Mouse (Mus musculus): ENCODE measurements around the gene Olfr1153. TPM values are rescaled to one million over a fixed set of nuclear protein-coding genes. Genes with fewer than 3 reads are reported as not detected.

Olfr1153 gene
- not detected in 2 replicates for polyA plus RNA-seq (2011; ENCODE audit: insufficient read depth, insufficient read length, low replicate concordance, missing spikeins)

DNA sequence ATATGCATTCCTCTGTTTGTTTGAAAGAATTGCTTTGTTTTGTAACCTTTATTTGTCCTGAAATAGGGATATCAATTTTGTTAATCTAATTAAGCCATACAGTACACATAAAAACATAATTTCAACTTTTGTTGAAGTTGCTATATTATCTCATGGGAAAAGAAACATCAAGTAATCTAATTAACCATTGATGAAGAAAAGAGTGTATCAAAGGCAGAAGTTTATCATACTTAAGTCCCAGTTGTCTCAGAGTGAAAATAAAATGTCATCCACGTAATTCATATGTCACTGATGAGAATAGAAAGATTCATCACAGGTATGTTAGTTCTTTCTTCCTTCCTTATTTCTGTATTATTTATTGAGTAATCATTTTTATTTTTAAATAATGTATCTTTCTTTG lies at the start of gene Olfr1153:
Gene Olfr1153, plus strand, starts transcription at position 301 of the 400 bp plus-strand sequence.
- TF ChIP-seq POLR2A (IDR thresholded peaks at IDR 0.05; ENCODE audit: borderline replicate concordance, control insufficient read depth, low read depth, low read length): no peak
- no peak for TF ChIP-seq CTCF (IDR thresholded peaks at IDR 0.05; ENCODE audit: control insufficient read depth, insufficient read depth, low read length)
- H3K4me1 ChIP-seq (ENCODE audit: control insufficient read depth, insufficient read depth, low read length): no peaks in the 10 kb centered on the region
- 59% methylated on average over 1 of the region's 1 CpGs for WGBS

GRCm38 (mm10) chr2:87855562-87855961 lies 39.2 kb upstream of the Olfr1153 start, which contains the start of gene Olfr1151:
Olfr1151 (plus strand) TSS chr2:87855862.
- TF ChIP-seq POLR2A (IDR thresholded peaks at IDR 0.05; ENCODE audit: borderline replicate concordance, control insufficient read depth, low read depth, low read length) (no peak), CTCF (IDR thresholded peaks at IDR 0.05; ENCODE audit: control insufficient read depth, insufficient read depth, low read length) (no peak)
- H3K4me3 ChIP-seq (replicated peaks; ENCODE audit: control insufficient read depth, low read depth, low read length): no peak within 1 kb of the TSS
- WGBS: 71% methylated on average over 1 of the region's 1 CpGs
- H3K27ac ChIP-seq (ENCODE audit: control insufficient read depth, insufficient read depth, low read depth, low read length, poor library complexity): no peak within 1 kb of the TSS
- no peaks in the 10 kb centered on the region for H3K4me1 ChIP-seq (ENCODE audit: control insufficient read depth, insufficient read depth, low read length)

More for the DNA sequence above, at the start of gene Olfr1153:
- H3K27ac ChIP-seq (ENCODE audit: control insufficient read depth, insufficient read depth, low read depth, low read length, poor library complexity): no peak within 1 kb of the TSS
- H3K4me3 ChIP-seq (replicated peaks; ENCODE audit: control insufficient read depth, low read depth, low read length): no peak within 1 kb of the TSS

DNA sequence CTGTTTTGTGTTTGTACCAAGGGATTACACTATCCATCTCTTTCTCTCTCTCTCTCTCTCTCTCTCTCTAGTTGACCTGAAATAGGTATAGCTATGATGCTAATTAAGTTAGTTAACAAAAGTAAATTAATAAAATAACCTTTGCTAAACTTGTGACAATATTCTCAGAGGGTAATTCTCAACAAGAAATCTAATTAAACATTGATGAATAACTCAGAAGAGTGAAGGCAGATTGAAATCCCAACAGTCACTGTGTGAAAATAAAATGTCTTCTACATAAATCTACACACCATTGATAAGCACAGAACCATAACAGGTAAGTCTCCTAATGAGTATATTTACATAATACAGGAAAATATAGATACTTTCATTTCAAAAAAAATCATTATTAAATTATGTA lies 28.6 kb upstream of the Olfr1153 start, which contains the start of gene Olfr1152:
Gene Olfr1152, plus strand, starts transcription at position 301 of the 400 bp plus-strand sequence.
- H3K27ac ChIP-seq (ENCODE audit: control insufficient read depth, insufficient read depth, low read depth, low read length, poor library complexity): no peak within 1 kb of the TSS
- no peak for TF ChIP-seq CTCF (IDR thresholded peaks at IDR 0.05; ENCODE audit: control insufficient read depth, insufficient read depth, low read length)
- TF ChIP-seq POLR2A (IDR thresholded peaks at IDR 0.05; ENCODE audit: borderline replicate concordance, control insufficient read depth, low read depth, low read length): no peak
- H3K4me1 ChIP-seq (ENCODE audit: control insufficient read depth, insufficient read depth, low read length): no peaks in the 10 kb centered on the region
- H3K4me3 ChIP-seq (replicated peaks; ENCODE audit: control insufficient read depth, low read depth, low read length): no peak within 1 kb of the TSS

GRCm38 (mm10) chr2:87905066-87905465 lies 10.3 kb downstream of the Olfr1153 start, which contains the start of gene Olfr1154:
Olfr1154 (minus strand) TSS chr2:87905166.
- WGBS: 95% methylated on average over 1 of the region's 1 CpGs
- Histone ChIP-seq H3K4me3 (replicated peaks; ENCODE audit: control insufficient read depth, low read depth, low read length) (no peak within 1 kb of the TSS), H3K27ac (ENCODE audit: control insufficient read depth, insufficient read depth, low read depth, low read length, poor library complexity) (no peak within 1 kb of the TSS), H3K4me1 (ENCODE audit: control insufficient read depth, insufficient read depth, low read length) (no peaks in the 10 kb centered on the region)
- TF ChIP-seq POLR2A (IDR thresholded peaks at IDR 0.05; ENCODE audit: borderline replicate concordance, control insufficient read depth, low read depth, low read length) (no peak), CTCF (IDR thresholded peaks at IDR 0.05; ENCODE audit: control insufficient read depth, insufficient read depth, low read length) (no peak)

DNA sequence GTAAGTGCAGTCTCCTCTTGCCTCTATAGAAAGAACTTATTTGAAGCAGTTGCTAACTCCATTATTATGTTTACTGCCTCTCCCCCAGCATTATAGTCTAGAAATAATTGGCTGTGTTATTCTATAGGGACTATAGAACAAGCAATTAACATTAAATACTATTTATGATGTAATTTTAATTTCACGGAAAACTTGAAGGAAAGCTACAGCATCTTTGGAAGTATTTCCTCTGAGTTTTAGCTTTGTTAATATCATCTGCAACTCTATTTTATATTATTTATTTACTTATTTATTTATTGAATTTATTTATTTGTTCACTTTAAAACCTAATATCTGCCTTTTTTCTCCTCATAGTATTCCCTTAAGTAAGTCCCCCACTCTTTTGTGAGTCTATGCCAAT lies 50.3 kb downstream of the Olfr1153 start, which contains the start of gene Olfr1155:
Gene Olfr1155, minus strand, starts transcription at position 101 of the 400 bp plus-strand sequence.
- no peak for TF ChIP-seq CTCF (IDR thresholded peaks at IDR 0.05; ENCODE audit: control insufficient read depth, insufficient read depth, low read length)
- no peak for TF ChIP-seq POLR2A (IDR thresholded peaks at IDR 0.05; ENCODE audit: borderline replicate concordance, control insufficient read depth, low read depth, low read length)
- Histone ChIP-seq H3K4me3 (replicated peaks; ENCODE audit: control insufficient read depth, low read depth, low read length) (no peak within 1 kb of the TSS), H3K27ac (ENCODE audit: control insufficient read depth, insufficient read depth, low read depth, low read length, poor library complexity) (no peak within 1 kb of the TSS), H3K4me1 (ENCODE audit: control insufficient read depth, insufficient read depth, low read length) (no peaks in the 10 kb centered on the region)
- WGBS: 86% methylated on average over 1 of the region's 1 CpGs

Other genes starting within 250 kb of the Olfr1153 start
- gene Olfr1133, start 247.6 kb upstream of the Olfr1153 start, polyA plus RNA-seq (2011; ENCODE audit: insufficient read depth, insufficient read length, low replicate concordance, missing spikeins): not detected in 2 replicates
- gene Olfr1134, start 236.5 kb upstream of the Olfr1153 start, polyA plus RNA-seq (2011; ENCODE audit: insufficient read depth, insufficient read length, low replicate concordance, missing spikeins): not detected in 2 replicates
- gene Olfr1135, start 221.3 kb upstream of the Olfr1153 start, polyA plus RNA-seq (2011; ENCODE audit: insufficient read depth, insufficient read length, low replicate concordance, missing spikeins): not detected in 2 replicates
- not detected in 2 replicates for gene Olfr1136, start 201.0 kb upstream of the Olfr1153 start, polyA plus RNA-seq (2011; ENCODE audit: insufficient read depth, insufficient read length, low replicate concordance, missing spikeins)
- not detected in 2 replicates for gene Olfr1137, start 181.8 kb upstream of the Olfr1153 start, polyA plus RNA-seq (2011; ENCODE audit: insufficient read depth, insufficient read length, low replicate concordance, missing spikeins)
- not detected in 2 replicates for gene Olfr1138, start 155.0 kb upstream of the Olfr1153 start, polyA plus RNA-seq (2011; ENCODE audit: insufficient read depth, insufficient read length, low replicate concordance, missing spikeins)
- gene Olfr1140, start 151.2 kb upstream of the Olfr1153 start, polyA plus RNA-seq (2011; ENCODE audit: insufficient read depth, insufficient read length, low replicate concordance, missing spikeins): not detected in 2 replicates
- gene Olfr1141, start 141.0 kb upstream of the Olfr1153 start, polyA plus RNA-seq (2011; ENCODE audit: insufficient read depth, insufficient read length, low replicate concordance, missing spikeins): not detected in 2 replicates
- gene Olfr152, start 115.5 kb upstream of the Olfr1153 start, polyA plus RNA-seq (2011; ENCODE audit: insufficient read depth, insufficient read length, low replicate concordance, missing spikeins): not detected in 2 replicates
- gene Olfr1143, start 94.4 kb upstream of the Olfr1153 start, polyA plus RNA-seq (2011; ENCODE audit: insufficient read depth, insufficient read length, low replicate concordance, missing spikeins): not detected in 2 replicates
- gene Olfr1145, start 85.1 kb upstream of the Olfr1153 start, polyA plus RNA-seq (2011; ENCODE audit: insufficient read depth, insufficient read length, low replicate concordance, missing spikeins): not detected in 2 replicates
- not detected in 2 replicates for gene Olfr1148, start 64.4 kb upstream of the Olfr1153 start, polyA plus RNA-seq (2011; ENCODE audit: insufficient read depth, insufficient read length, low replicate concordance, missing spikeins)
- gene Olfr1150-ps1, start 51.0 kb upstream of the Olfr1153 start, polyA plus RNA-seq (2011; ENCODE audit: insufficient read depth, insufficient read length, low replicate concordance, missing spikeins): not detected in 2 replicates
- gene Olfr1151, start 39.1 kb upstream of the Olfr1153 start, polyA plus RNA-seq (2011; ENCODE audit: insufficient read depth, insufficient read length, low replicate concordance, missing spikeins): not detected in 2 replicates
- gene Olfr1152, start 28.5 kb upstream of the Olfr1153 start, polyA plus RNA-seq (2011; ENCODE audit: insufficient read depth, insufficient read length, low replicate concordance, missing spikeins): 0.54 and 1.6 TPM in 2 replicates
- not detected in 2 replicates for gene Olfr1154, start 10.2 kb downstream of the Olfr1153 start, polyA plus RNA-seq (2011; ENCODE audit: insufficient read depth, insufficient read length, low replicate concordance, missing spikeins)
- not detected in 2 replicates for gene Olfr1155, start 50.2 kb downstream of the Olfr1153 start, polyA plus RNA-seq (2011; ENCODE audit: insufficient read depth, insufficient read length, low replicate concordance, missing spikeins)
- gene Olfr1156, start 58.1 kb downstream of the Olfr1153 start, polyA plus RNA-seq (2011; ENCODE audit: insufficient read depth, insufficient read length, low replicate concordance, missing spikeins): not detected in 2 replicates
- gene Olfr1157, start 73.3 kb downstream of the Olfr1153 start, polyA plus RNA-seq (2011; ENCODE audit: insufficient read depth, insufficient read length, low replicate concordance, missing spikeins): not detected in 2 replicates
- not detected in 2 replicates for gene Olfr74, start 79.7 kb downstream of the Olfr1153 start, polyA plus RNA-seq (2011; ENCODE audit: insufficient read depth, insufficient read length, low replicate concordance, missing spikeins)
- not detected in 2 replicates for gene Olfr1158, start 95.2 kb downstream of the Olfr1153 start, polyA plus RNA-seq (2011; ENCODE audit: insufficient read depth, insufficient read length, low replicate concordance, missing spikeins)
- gene Olfr1160, start 113.3 kb downstream of the Olfr1153 start, polyA plus RNA-seq (2011; ENCODE audit: insufficient read depth, insufficient read length, low replicate concordance, missing spikeins): not detected in 2 replicates
- not detected in 2 replicates for gene Olfr1161, start 127.8 kb downstream of the Olfr1153 start, polyA plus RNA-seq (2011; ENCODE audit: insufficient read depth, insufficient read length, low replicate concordance, missing spikeins)
- gene Olfr73, start 142.7 kb downstream of the Olfr1153 start, polyA plus RNA-seq (2011; ENCODE audit: insufficient read depth, insufficient read length, low replicate concordance, missing spikeins): not detected in 2 replicates
- gene Olfr1162, start 156.2 kb downstream of the Olfr1153 start, polyA plus RNA-seq (2011; ENCODE audit: insufficient read depth, insufficient read length, low replicate concordance, missing spikeins): 0.34 and 0.92 TPM in 2 replicates
- gene Olfr1163, start 176.9 kb downstream of the Olfr1153 start, polyA plus RNA-seq (2011; ENCODE audit: insufficient read depth, insufficient read length, low replicate concordance, missing spikeins): not detected in 2 replicates
- not detected in 2 replicates for gene Olfr1164, start 199.0 kb downstream of the Olfr1153 start, polyA plus RNA-seq (2011; ENCODE audit: insufficient read depth, insufficient read length, low replicate concordance, missing spikeins)
- gene Olfr1166, start 233.3 kb downstream of the Olfr1153 start, polyA plus RNA-seq (2011; ENCODE audit: insufficient read depth, insufficient read length, low replicate concordance, missing spikeins): not detected in 2 replicates

Measured in bone marrow, adult 2 months (tissue).